Mouse (Mus musculus) liver, embryonic 16.5 days (tissue): ENCODE measurements around the gene Nfam1. TPM values are rescaled to one million over a fixed set of nuclear protein-coding genes. Genes with fewer than 3 reads are reported as not detected.
"Not testable (repeated sequence)": the region's sequence is repeated elsewhere in the genome, so short reads cannot be mapped to it uniquely, and the experiment has no call there.

Experiments used
- ATAC-seq: fragments of 200-750 bp; cut with Nextera tagmentation; 2 replicates; pipeline ENCODE4 v1.8.0; 2017; ENCODE audit warnings: low read depth, mild to moderate bottlenecking, moderate number of reproducible peaks, moderate library complexity
- H3K27ac ChIP-seq: fragments of 300-500 bp; sonication (generic); 2 replicates; pipeline ENCODE4 v1.5.1; 2014; ENCODE audit warnings: mild to moderate bottlenecking, low read length
- H3K27me3 ChIP-seq: fragments of 300-500 bp; sonication (generic); 2 replicates; pipeline ENCODE4 v1.6.1; 2014; ENCODE audit warnings: low read depth, low read length, mixed read lengths; ENCODE audit not compliant: control insufficient read depth, insufficient read depth
- H3K36me3 ChIP-seq: fragments of 300-500 bp; sonication (generic); 2 replicates; pipeline ENCODE4 v1.6.1; 2014; ENCODE audit warnings: mild to moderate bottlenecking; ENCODE audit not compliant: control insufficient read depth, insufficient read depth
- H3K4me1 ChIP-seq: fragments of 300-500 bp; sonication (generic); 2 replicates; pipeline ENCODE4 v1.6.1; 2014; ENCODE audit warnings: low read depth, low read length, mixed read lengths; ENCODE audit not compliant: control insufficient read depth
- H3K4me2 ChIP-seq: fragments of 300-500 bp; sonication (generic); 2 replicates; pipeline ENCODE4 v1.6.1; 2014; ENCODE audit warnings: low read depth, low read length, mixed read lengths
- H3K4me3 ChIP-seq: fragments of 300-500 bp; sonication (generic); 2 replicates; pipeline ENCODE4 v1.5.1; 2014; ENCODE audit warnings: low read depth, mild to moderate bottlenecking, low read length
- H3K9ac ChIP-seq: fragments of 300-500 bp; sonication (generic); 2 replicates; pipeline ENCODE4 v1.6.1; 2014; ENCODE audit warnings: low read depth, low read length
- H3K9me3 ChIP-seq: fragments of 300-500 bp; sonication (generic); replicated peaks from 2 replicates; pipeline ENCODE4 v1.6.1; 2016; ENCODE audit warnings: low read length; ENCODE audit not compliant: control insufficient read depth
- WGBS: fragments of 180-500 bp; shearing (Covaris S2); extraction: QIAGEN DNeasy Blood & Tissue Kit; methylation state at CpG from one replicate; pipeline ENCODE4 v1.1.7; 2014; ENCODE audit not compliant: insufficient replicate concordance; 5-methylcytosine and 5-hydroxymethylcytosine counted together
- polyA plus RNA-seq: library from polyadenylated mRNA; unstranded; fragments of >200 nt; fragmentation: Nextera tagmentation; extraction: Ambion mirVana; gene quantifications from 2 replicates; pipeline ENCODE4 v1.2.1, GENCODE M21; 2015

Gene Nfam1
- polyA plus RNA-seq, 1 experiment from 2014 or later = 14.3 TPM

DNA sequence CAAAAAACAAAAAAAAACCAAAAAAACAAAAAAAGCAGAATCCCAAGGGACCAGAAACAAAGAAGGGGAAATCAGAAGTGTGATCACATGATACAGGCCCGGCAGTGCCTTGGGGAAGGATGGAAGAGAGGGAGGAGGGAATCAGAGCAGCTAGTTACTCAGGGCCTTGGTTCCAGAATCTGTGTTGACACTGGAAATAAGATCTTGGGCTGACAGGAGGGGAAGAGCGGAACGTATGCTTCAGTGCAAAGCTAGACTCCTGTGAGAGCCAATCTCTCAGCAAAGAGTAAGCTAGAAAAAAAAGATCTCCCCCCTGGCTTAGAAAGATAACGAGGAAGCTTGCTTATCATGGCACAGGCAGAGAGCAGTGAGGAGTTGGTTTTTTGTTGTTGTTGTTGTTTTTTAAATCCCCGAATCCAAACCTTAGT, 26.1 kb upstream of the Nfam1 start:
- peak; percentile 41; the same call in 1 of the 2 replicates for ATAC-seq
- no peak overlapping the region for H3K4me3 ChIP-seq
- no peaks in the 10 kb centered on the region for H3K36me3 ChIP-seq
- H3K9ac ChIP-seq = no peak overlapping the region
- no peaks in the 10 kb centered on the region for H3K9me3 ChIP-seq
- WGBS = 13% methylated on average over 5 of the region's 5 CpGs
- H3K27me3 ChIP-seq = peaks cover 22% of the 10 kb centered on the region
- H3K27ac ChIP-seq = no peak overlapping the region
- H3K4me1 ChIP-seq = no peaks in the 10 kb centered on the region; the same call in 1 of the 2 replicates
- H3K4me2 ChIP-seq = no peak overlapping the region

GRCm38 (mm10) chr15:83057533-83057932, 24.4 kb upstream of the Nfam1 start:
- no peak overlapping the region for H3K27ac ChIP-seq
- peaks cover 22% of the 10 kb centered on the region for H3K27me3 ChIP-seq
- H3K9ac ChIP-seq = no peak overlapping the region
- no peaks in the 10 kb centered on the region; the same call in 1 of the 2 replicates for H3K4me1 ChIP-seq
- no peak overlapping the region for H3K4me2 ChIP-seq
- WGBS = 55% methylated on average over 8 of the region's 8 CpGs
- H3K36me3 ChIP-seq = no peaks in the 10 kb centered on the region
- H3K9me3 ChIP-seq = no peaks in the 10 kb centered on the region
- ATAC-seq = no peak
- no peak overlapping the region for H3K4me3 ChIP-seq

GRCm38 (mm10) chr15:83056378-83057083, 23.4 kb upstream of the Nfam1 start:
- H3K36me3 ChIP-seq = no peaks in the 10 kb centered on the region
- WGBS = under 1% methylated on average over 29 of the region's 29 CpGs
- no peaks in the 10 kb centered on the region for H3K9me3 ChIP-seq
- peaks cover 22% of the 10 kb centered on the region for H3K27me3 ChIP-seq
- no peaks in the 10 kb centered on the region; the same call in 1 of the 2 replicates for H3K4me1 ChIP-seq
- peak overlapping the region; percentile 30 for H3K4me3 ChIP-seq
- peak overlapping the region; percentile 54 for H3K4me2 ChIP-seq
- no peak for ATAC-seq
- no peak overlapping the region for H3K9ac ChIP-seq
- no peak overlapping the region for H3K27ac ChIP-seq

DNA sequence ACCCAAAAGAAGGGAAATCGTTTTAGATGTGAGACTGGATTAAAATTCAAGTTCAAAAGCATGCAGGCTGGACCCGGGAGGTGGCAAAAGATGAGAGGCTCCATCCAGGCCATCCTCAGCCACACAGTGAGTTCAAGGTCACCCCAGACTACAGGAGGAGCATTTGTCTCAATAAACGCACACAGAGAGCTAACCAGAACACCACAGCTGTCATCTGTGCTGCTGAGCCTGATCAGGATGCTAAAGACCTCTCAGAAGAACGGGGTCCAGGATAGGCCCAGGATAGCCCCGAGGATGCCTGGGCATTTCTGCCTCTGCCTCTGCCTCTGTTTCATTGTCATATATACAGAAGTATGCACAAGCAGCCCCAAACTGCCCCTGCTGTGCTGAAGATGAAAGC, 22.5 kb upstream of the Nfam1 start:
- Histone ChIP-seq H3K27ac (no peak overlapping the region), H3K4me2 (no peak overlapping the region), H3K27me3 (peaks cover 22% of the 10 kb centered on the region), H3K36me3 (no peaks in the 10 kb centered on the region), H3K4me3 (no peak overlapping the region), H3K4me1 (no peaks in the 10 kb centered on the region; the same call in 1 of the 2 replicates), H3K9me3 (no peaks in the 10 kb centered on the region), H3K9ac (no peak overlapping the region)
- 31% methylated on average over 5 of the region's 5 CpGs for WGBS
- no peak for ATAC-seq

DNA sequence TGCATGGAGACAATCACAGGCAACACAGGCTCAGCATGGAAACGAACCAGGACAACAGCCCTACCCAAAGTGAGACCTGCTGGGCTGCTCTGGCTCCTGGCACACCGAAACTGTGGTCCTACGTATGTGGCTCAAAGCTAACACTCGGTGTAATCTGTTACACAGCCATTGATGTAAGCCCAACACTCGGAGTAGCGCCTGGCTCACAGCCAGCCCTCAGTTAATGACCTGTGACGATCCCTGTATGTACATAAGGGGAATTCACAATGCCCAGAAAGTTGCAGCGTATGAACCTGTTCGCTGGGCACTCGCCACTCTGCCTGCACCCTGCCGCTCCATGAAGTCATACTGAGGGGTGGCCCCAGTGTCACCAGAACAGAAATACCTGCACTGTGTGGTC, 20.2 kb upstream of the Nfam1 start:
- Histone ChIP-seq H3K9me3 (no peaks in the 10 kb centered on the region), H3K36me3 (no peaks in the 10 kb centered on the region), H3K4me3 (no peak overlapping the region), H3K4me2 (no peak overlapping the region), H3K27ac (no peak overlapping the region), H3K27me3 (peaks cover 22% of the 10 kb centered on the region), H3K4me1 (no peaks in the 10 kb centered on the region; the same call in 1 of the 2 replicates), H3K9ac (no peak overlapping the region)
- WGBS = 55% methylated on average over 11 of the region's 11 CpGs
- no peak for ATAC-seq

DNA sequence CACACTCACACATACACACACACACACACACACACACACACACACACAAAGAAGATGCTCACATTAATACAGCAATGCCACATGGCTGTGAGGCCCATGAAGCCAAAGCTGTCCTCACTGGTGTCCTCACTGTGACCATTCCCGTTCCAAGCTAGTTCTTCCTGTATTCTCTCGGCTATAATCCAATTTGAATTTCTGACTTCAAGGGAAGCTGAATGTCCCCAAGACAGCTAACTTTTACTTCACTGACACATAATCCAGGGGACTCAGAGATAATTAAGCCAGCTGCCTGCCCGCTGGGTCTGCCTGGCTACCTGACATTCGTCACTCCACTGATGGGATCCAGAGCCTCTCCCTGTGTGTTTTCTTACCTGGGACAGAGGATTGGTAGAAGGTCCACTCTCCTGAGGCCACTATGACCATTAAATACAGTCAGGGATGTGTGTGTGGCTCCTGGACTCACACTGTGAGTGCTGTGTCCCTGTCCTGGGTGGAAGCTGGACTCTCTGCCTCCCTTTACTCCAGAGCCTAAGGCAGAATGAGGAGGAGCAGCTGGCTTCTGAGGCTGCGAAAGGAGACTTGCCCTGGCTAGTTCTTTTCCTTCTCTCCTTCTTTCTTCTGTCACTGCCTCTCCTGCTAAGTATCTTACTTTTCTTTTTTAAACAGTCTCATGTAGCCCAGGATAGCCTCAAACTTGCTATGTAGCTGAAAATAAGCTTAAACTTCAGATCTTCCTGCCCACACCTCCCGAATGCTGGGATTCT, 19.4 kb upstream of the Nfam1 start:
- Histone ChIP-seq H3K4me2 (no peak overlapping the region), H3K4me3 (no peak overlapping the region), H3K9me3 (no peaks in the 10 kb centered on the region), H3K27ac (no peak overlapping the region), H3K4me1 (no peaks in the 10 kb centered on the region; the same call in 1 of the 2 replicates), H3K27me3 (peaks cover 21% of the 10 kb centered on the region), H3K36me3 (no peaks in the 10 kb centered on the region), H3K9ac (no peak overlapping the region)
- WGBS = 58% methylated on average over 6 of the region's 6 CpGs
- no peak for ATAC-seq

DNA sequence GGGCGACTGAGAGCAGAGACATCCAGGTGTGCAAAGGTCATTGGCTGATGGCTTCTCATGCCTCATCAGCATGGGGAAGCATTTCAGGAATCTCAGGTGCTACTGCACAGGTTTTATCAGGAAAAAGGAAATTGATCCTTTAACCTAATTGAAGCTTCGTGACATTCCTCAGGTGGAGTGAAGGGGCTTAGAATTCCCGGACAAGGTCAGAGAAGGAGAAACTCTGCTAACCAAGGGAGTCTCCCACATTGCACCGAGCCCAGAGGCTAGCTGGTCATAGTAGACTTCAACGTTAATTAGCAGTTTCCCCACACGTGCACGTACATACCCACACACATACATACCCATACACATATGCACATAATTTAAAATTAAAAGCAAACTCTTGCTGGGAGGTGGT, 13.6 kb upstream of the Nfam1 start:
- WGBS = 73% methylated on average over 7 of the region's 7 CpGs
- no peaks in the 10 kb centered on the region for H3K27me3 ChIP-seq
- H3K4me2 ChIP-seq = no peak overlapping the region
- ATAC-seq = no peak
- H3K36me3 ChIP-seq = no peaks in the 10 kb centered on the region
- H3K27ac ChIP-seq = no peak overlapping the region
- H3K9me3 ChIP-seq = no peaks in the 10 kb centered on the region; the same call in 1 of the 2 replicates
- H3K9ac ChIP-seq = no peak overlapping the region
- H3K4me3 ChIP-seq = no peak overlapping the region
- H3K4me1 ChIP-seq = no peaks in the 10 kb centered on the region

GRCm38 (mm10) chr15:83046308-83046707, 13.2 kb upstream of the Nfam1 start:
- H3K4me1 ChIP-seq = no peaks in the 10 kb centered on the region
- no peaks in the 10 kb centered on the region for H3K27me3 ChIP-seq
- H3K36me3 ChIP-seq = no peaks in the 10 kb centered on the region
- WGBS = 71% methylated on average over 3 of the region's 3 CpGs
- no peak overlapping the region for H3K4me2 ChIP-seq
- H3K4me3 ChIP-seq = no peak overlapping the region
- no peak overlapping the region for H3K27ac ChIP-seq
- no peaks in the 10 kb centered on the region; the same call in 1 of the 2 replicates for H3K9me3 ChIP-seq
- H3K9ac ChIP-seq = no peak overlapping the region
- ATAC-seq = no peak

- not testable (repeated sequence) for H3K9me3 ChIP-seq, H3K4me3 ChIP-seq, ATAC-seq, H3K4me1 ChIP-seq, H3K9ac ChIP-seq, H3K4me2 ChIP-seq, H3K27me3 ChIP-seq, H3K27ac ChIP-seq, H3K36me3 ChIP-seq
- WGBS = 78% methylated on average over 5 of the region's 5 CpGs
Measured at GRCm38 (mm10) chr15:83045565-83045964, 12.5 kb upstream of the Nfam1 start.
